Mouse (Mus musculus): ENCODE measurements around the gene Syt14. TPM values are rescaled to one million over a fixed set of nuclear protein-coding genes. Genes with fewer than 3 reads are reported as not detected.

The Syt14 gene
- total and polyA plus RNA-seq, 3 experiments, result not detected

DNA sequence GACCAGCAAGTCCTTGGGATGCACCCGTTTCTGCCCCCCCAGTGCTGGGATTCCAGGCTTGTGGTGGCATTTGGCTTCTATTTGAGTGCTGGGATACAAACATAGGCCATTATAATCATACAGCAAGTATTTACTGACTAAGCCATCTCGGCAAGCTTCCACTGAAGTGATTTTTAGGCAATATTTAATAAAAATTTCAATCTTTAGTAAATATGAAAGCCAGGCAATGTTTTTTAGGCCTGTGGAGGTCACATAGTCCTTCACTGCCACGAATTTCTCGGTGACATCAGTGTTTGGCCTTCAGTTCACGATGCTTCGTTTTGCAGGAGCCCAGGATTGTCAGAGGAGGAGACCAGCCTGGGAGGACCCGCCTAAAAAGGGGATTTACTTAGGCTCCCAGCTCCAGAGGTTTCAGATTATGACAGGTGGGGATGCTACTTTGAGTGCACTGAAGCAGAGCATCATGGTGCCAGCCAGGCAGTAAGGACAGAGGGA is 156.4 kb downstream of the Syt14 start:
- no peak overlapping the region for H3K27ac ChIP-seq (ENCODE audit: insufficient read depth, low read depth)
- in situ Hi-C loops (cut with MboI; ENCODE audit: low pct_ligation_motif_present, low pct_unique_long_range_greater_than_20kb, low sequenced_read_pairs) (no loop called here), dilution Hi-C loops (cut with MboI; ENCODE audit: extremely low pct_ligation_motif_present, extremely low pct_unique_long_range_greater_than_20kb, low sequenced_read_pairs) (no loop called here)
- no peaks in the 10 kb centered on the region for H3K36me3 ChIP-seq (replicated peaks in 1 of 2; ENCODE audit: control insufficient read depth in 1 of 2, insufficient read depth in 1 of 2, low read length in 1 of 2)
- H3K9ac ChIP-seq (ENCODE audit: insufficient read depth, low read depth), result no peak overlapping the region
- no peaks in the 10 kb centered on the region for H3K4me1 ChIP-seq (ENCODE audit: control insufficient read depth in 1 of 2, insufficient read depth in 2 of 2)
- H3K4me2 ChIP-seq (ENCODE audit: insufficient read depth, low read depth, poor library complexity, severe bottlenecking), result no peak overlapping the region
- H3K9me3 ChIP-seq (replicated peaks; ENCODE audit: low read length), result no peaks in the 10 kb centered on the region
- no peaks in the 10 kb centered on the region for H3K79me2 ChIP-seq (replicated peaks; ENCODE audit: control insufficient read depth, extremely low read depth, insufficient read depth, poor library complexity, severe bottlenecking)
- no peak for DNase-seq (ENCODE audit: extremely low read depth)
- TF ChIP-seq IRF4 (IDR thresholded peaks at IDR 0.05; ENCODE audit: low read depth, low read length), result no peak
- no peaks in the 10 kb centered on the region for H3K27me3 ChIP-seq (replicated peaks)
- H3K4me3 ChIP-seq (replicated peaks in 1 of 3; ENCODE audit: low read depth in 2 of 3, low read length in 2 of 3, poor library complexity in 1 of 3), result no peak overlapping the region

DNA sequence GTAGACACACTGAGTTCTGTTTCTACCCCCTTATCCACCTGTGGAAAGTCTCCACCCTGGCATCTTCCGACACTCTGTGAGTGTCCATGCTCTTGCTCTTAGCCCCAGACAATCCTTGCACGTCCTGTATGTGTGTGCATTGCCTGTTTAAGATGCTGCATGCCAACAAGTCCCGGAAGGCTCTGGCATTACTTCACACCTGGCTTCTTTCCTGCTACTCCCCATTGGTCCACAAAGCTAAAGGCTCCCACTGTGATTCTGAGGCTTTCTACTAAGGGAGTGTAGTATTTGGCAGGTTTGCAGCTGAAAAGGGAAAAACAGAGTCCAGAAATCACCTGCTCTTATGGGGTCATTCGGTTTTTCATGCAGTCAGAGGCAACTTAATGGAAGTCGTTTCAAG is 162.7 kb downstream of the Syt14 start:
- TF ChIP-seq ZNF384 (IDR thresholded peaks at IDR 0.05; ENCODE audit: low read depth, low read length) (no peak), MYC (IDR thresholded peaks at IDR 0.05; ENCODE audit: low read depth, low read length) (no peak), JUN (IDR thresholded peaks at IDR 0.05; ENCODE audit: insufficient read depth, low read depth, low read length) (no peak), MEF2A (IDR thresholded peaks at IDR 0.05; ENCODE audit: borderline replicate concordance, low read depth, low read length) (no peak), ELF1 (IDR thresholded peaks at IDR 0.05; ENCODE audit: low read depth, low read length) (no peak)
- H3K36me3 ChIP-seq (replicated peaks in 1 of 2; ENCODE audit: control insufficient read depth in 1 of 2, insufficient read depth in 1 of 2, low read length in 1 of 2), result no peaks in the 10 kb centered on the region
- DNase-seq (ENCODE audit: extremely low read depth), result no peak
- dilution Hi-C loops (cut with MboI; ENCODE audit: extremely low pct_ligation_motif_present, extremely low pct_unique_long_range_greater_than_20kb, low sequenced_read_pairs) (no loop called here), in situ Hi-C loops (cut with MboI; ENCODE audit: low pct_ligation_motif_present, low pct_unique_long_range_greater_than_20kb, low sequenced_read_pairs) (no loop called here)
- no peak overlapping the region for H3K27ac ChIP-seq (ENCODE audit: insufficient read depth, low read depth)
- no peaks in the 10 kb centered on the region for H3K9me3 ChIP-seq (replicated peaks; ENCODE audit: low read length)
- H3K4me1 ChIP-seq (ENCODE audit: control insufficient read depth in 1 of 2, insufficient read depth in 2 of 2), result peaks cover 0 to 10% of the 10 kb centered on the region in 2 experiments; a peak in 2 of 4 replicates
- H3K27me3 ChIP-seq (replicated peaks), result no peaks in the 10 kb centered on the region
- H3K4me2 ChIP-seq (ENCODE audit: insufficient read depth, low read depth, poor library complexity, severe bottlenecking), result no peak overlapping the region
- H3K9ac ChIP-seq (ENCODE audit: insufficient read depth, low read depth), result no peak overlapping the region
- H3K79me2 ChIP-seq (replicated peaks; ENCODE audit: control insufficient read depth, extremely low read depth, insufficient read depth, poor library complexity, severe bottlenecking), result no peaks in the 10 kb centered on the region
- H3K4me3 ChIP-seq (replicated peaks in 1 of 3; ENCODE audit: low read depth in 2 of 3, low read length in 2 of 3, poor library complexity in 1 of 3), result no peak overlapping the region

DNA sequence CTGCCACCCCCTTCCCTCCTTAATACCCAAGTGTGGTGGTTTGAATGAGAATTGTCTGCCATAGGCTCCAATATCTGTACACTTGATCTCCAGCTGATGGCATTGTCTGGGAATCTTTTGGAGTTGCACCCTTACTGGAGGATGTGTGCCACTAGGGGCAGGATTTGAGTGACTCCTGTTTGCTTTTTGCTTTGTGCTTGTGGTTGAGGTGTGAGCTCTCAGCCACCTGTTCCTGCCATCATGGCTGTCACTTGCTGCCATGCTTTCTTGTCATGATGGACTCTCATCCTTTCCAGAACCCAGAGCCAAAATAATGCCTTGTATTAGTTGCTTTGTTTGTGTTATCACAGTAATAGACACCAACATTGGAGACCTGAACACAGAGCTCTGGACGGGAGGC is 165.8 kb downstream of the Syt14 start:
- H3K27me3 ChIP-seq (replicated peaks), result no peaks in the 10 kb centered on the region
- dilution Hi-C loops (cut with MboI; ENCODE audit: extremely low pct_ligation_motif_present, extremely low pct_unique_long_range_greater_than_20kb, low sequenced_read_pairs) (no loop called here), in situ Hi-C loops (cut with MboI; ENCODE audit: low pct_ligation_motif_present, low pct_unique_long_range_greater_than_20kb, low sequenced_read_pairs) (no loop called here)
- no peak overlapping the region for H3K4me2 ChIP-seq (ENCODE audit: insufficient read depth, low read depth, poor library complexity, severe bottlenecking)
- H3K4me1 ChIP-seq (ENCODE audit: control insufficient read depth in 1 of 2, insufficient read depth in 2 of 2), result peaks cover 0 to 10% of the 10 kb centered on the region in 2 experiments; a peak in 2 of 4 replicates
- no peak overlapping the region for H3K27ac ChIP-seq (ENCODE audit: insufficient read depth, low read depth)
- H3K79me2 ChIP-seq (replicated peaks; ENCODE audit: control insufficient read depth, extremely low read depth, insufficient read depth, poor library complexity, severe bottlenecking), result no peaks in the 10 kb centered on the region
- TF ChIP-seq TCF12 (IDR thresholded peaks at IDR 0.05; ENCODE audit: low read depth, low read length), result no peak
- TF ChIP-seq RCOR1 (conservative IDR thresholded peaks at IDR 0.05; ENCODE audit: low read depth, low read length), result no peak
- no peak for TF ChIP-seq IRF4 (IDR thresholded peaks at IDR 0.05; ENCODE audit: low read depth, low read length)
- no peak for TF ChIP-seq MAX (IDR thresholded peaks at IDR 0.05; ENCODE audit: low read length)
- TF ChIP-seq PAX5 (IDR thresholded peaks at IDR 0.05; ENCODE audit: low read length), result no peak
- no peak for TF ChIP-seq CHD2 (IDR thresholded peaks at IDR 0.05; ENCODE audit: low read length)
- no peak for TF ChIP-seq EP300 (IDR thresholded peaks at IDR 0.05; ENCODE audit: low read length)
- TF ChIP-seq ZNF384 (IDR thresholded peaks at IDR 0.05; ENCODE audit: low read depth, low read length), result no peak
- no peak for TF ChIP-seq ZKSCAN1 (IDR thresholded peaks at IDR 0.05; ENCODE audit: borderline replicate concordance, low read depth, low read length)
- DNase-seq (ENCODE audit: extremely low read depth), result no peak
- H3K9ac ChIP-seq (ENCODE audit: insufficient read depth, low read depth), result no peak overlapping the region
- no peaks in the 10 kb centered on the region for H3K9me3 ChIP-seq (replicated peaks; ENCODE audit: low read length)
- H3K36me3 ChIP-seq (replicated peaks in 1 of 2; ENCODE audit: control insufficient read depth in 1 of 2, insufficient read depth in 1 of 2, low read length in 1 of 2), result no peaks in the 10 kb centered on the region
- H3K4me3 ChIP-seq (replicated peaks in 1 of 3; ENCODE audit: low read depth in 2 of 3, low read length in 2 of 3, poor library complexity in 1 of 3), result no peak overlapping the region
